Mouse (Mus musculus): ENCODE measurements at regions not wholly inside any gene's neighbourhood (a gene's known extent, or its start where the extent isn't known, plus 50 kb on each side); places are given as distances from the start of the nearest gene placed in this dataset.
A peak's percentile ranks its signal among the peaks of the same experiment; 100 is the strongest.

DNA sequence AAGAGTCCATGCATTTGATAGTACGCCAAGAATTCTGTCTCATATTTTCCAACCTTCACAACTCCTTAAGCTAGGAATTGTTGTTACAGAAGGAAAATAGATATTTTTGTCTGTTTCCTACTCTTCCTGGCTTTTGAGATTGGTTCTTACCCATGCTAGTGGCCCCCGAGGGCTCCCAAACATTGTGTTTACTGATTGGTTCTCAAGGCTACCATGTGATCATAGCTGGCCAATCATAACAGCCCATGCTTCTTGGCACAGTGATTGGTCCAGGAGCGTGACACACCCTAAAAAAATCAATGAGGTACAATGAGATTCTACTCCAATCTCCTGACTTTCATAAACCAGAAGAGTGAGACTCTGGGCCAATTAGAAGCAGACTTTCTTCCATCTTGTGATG is 150.0 kb downstream of the Csl start:
- Histone ChIP-seq H3K4me3 (replicated peaks; ENCODE audit: low read length) (no peak overlapping the region), H3K4me1 (replicated peaks; ENCODE audit: control insufficient read depth, insufficient read depth, low read length) (no peaks in the 10 kb centered on the region), H3K27ac (no peak overlapping the region), H3K27me3 (ENCODE audit: control insufficient read depth, insufficient read depth, low read length) (no peaks in the 10 kb centered on the region), H3K4me2 (replicated peaks) (no peak overlapping the region), H3K9me3 (ENCODE audit: control insufficient read depth, low read length) (0 out of 2 replicates have a peak, but pooled peaks cover 3% of the 10 kb centered on the region), H3K9ac (no peak overlapping the region), H3K36me3 (replicated peaks; ENCODE audit: control insufficient read depth, insufficient read depth) (no peaks in the 10 kb centered on the region)
- 90% methylated on average over 3 of the region's 3 CpGs for WGBS
- DNase-seq (ENCODE audit: low spot score) (no peak), ATAC-seq (ENCODE audit: low FRiP score) (no peak)

DNA sequence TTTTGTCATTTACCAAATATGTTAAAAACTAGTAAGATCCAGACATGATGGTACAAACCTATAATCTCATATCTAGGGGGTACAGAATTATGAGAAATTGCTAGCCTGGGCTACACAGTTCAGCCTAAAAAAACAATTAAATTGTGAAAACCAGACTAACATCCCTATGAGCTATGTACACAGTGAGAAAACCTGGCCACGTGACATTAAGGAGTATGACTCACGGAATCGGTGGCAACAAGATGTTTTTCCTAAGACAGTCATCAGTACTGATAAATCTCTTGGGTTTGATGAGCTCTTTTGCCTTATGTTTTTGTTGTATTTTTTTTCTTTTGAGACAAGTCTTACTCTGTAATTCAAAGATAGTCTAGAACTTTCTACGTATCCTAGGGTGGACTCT is 148.6 kb downstream of the Csl start:
- Histone ChIP-seq H3K36me3 (replicated peaks; ENCODE audit: control insufficient read depth, insufficient read depth) (no peaks in the 10 kb centered on the region), H3K4me2 (replicated peaks) (no peak overlapping the region), H3K9ac (no peak overlapping the region), H3K27me3 (ENCODE audit: control insufficient read depth, insufficient read depth, low read length) (no peaks in the 10 kb centered on the region), H3K4me3 (replicated peaks; ENCODE audit: low read length) (no peak overlapping the region), H3K4me1 (replicated peaks; ENCODE audit: control insufficient read depth, insufficient read depth, low read length) (no peaks in the 10 kb centered on the region), H3K27ac (no peak overlapping the region), H3K9me3 (ENCODE audit: control insufficient read depth, low read length) (0 out of 2 replicates have a peak, but pooled peaks cover 3% of the 10 kb centered on the region)
- 92% methylated on average over 4 of the region's 4 CpGs for WGBS
- DNase-seq (ENCODE audit: low spot score) = no peak
- ATAC-seq (ENCODE audit: low FRiP score) = no peak

DNA sequence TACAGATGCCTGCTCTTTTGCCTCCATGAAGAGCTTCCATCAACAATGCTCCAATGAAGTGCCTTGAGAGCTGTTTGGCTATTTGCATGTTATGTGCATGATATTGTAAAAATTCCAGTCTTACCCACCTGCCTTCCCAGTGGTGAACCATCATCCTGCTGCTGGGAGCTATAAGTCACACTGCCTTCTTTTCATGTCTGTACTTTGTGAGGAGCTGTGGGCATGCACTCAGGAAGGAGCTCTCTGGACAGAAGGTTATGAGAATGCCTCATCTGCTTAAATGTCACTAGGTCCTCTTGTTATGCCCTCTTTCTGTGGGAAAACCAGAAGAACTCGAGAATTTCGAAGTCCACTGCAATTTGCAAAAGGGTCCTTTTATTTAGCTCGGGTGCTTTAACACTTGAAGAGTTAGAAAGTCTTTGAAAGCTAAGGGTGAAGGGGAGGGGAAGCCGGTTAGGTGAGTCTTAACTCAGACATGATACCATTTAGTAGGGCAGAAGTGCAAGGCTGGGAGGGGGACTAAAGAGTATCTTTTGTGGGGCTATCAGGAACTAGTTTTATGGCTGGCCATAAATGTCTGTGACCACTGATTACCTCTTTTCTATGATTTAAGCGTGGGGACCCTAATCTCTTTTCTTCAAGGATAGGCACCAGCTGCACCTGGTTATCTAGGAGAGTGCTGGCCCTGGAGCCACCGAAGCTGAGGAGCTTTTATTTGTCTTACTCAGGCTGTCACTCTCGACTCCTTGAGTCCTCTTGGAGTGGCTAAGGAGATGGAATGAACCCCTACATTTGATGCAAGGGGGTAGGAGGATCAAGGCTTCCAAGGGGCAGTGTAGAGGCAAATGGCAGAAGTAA is 144.8 kb downstream of the Csl start:
- no peak overlapping the region for H3K9ac ChIP-seq
- no peaks in the 10 kb centered on the region for H3K27me3 ChIP-seq (ENCODE audit: control insufficient read depth, insufficient read depth, low read length)
- H3K4me1 ChIP-seq (replicated peaks; ENCODE audit: control insufficient read depth, insufficient read depth, low read length) = no peaks in the 10 kb centered on the region
- no peak overlapping the region for H3K27ac ChIP-seq
- ATAC-seq (ENCODE audit: low FRiP score) (no peak), DNase-seq (ENCODE audit: low spot score) (no peak)
- 0 out of 2 replicates have a peak, but pooled peaks cover 3% of the 10 kb centered on the region for H3K9me3 ChIP-seq (ENCODE audit: control insufficient read depth, low read length)
- WGBS = 70% methylated on average over 7 of the region's 7 CpGs
- no peak overlapping the region for H3K4me2 ChIP-seq (replicated peaks)
- no peak overlapping the region for H3K4me3 ChIP-seq (replicated peaks; ENCODE audit: low read length)
- no peaks in the 10 kb centered on the region for H3K36me3 ChIP-seq (replicated peaks; ENCODE audit: control insufficient read depth, insufficient read depth)

DNA sequence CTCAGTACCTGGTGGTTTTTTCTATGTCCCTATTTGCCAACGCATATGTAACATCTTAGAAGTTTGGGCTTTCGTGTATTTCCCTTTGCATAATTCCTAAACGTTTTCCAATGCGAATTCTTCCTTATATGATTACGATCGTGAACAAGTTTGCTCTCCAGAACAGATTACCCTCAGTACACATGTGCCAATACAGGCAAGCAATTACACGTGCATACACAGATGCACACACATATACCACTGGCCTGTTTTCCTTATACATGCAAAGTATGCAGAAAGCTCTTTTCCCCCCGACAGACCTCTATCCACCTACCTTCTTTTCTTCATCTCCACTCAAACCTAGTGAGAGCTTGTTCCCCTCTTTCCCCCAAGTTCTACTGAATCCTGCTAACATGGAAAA is 144.1 kb downstream of the Csl start:
- Histone ChIP-seq H3K36me3 (replicated peaks; ENCODE audit: control insufficient read depth, insufficient read depth) (no peaks in the 10 kb centered on the region), H3K4me3 (replicated peaks; ENCODE audit: low read length) (no peak overlapping the region), H3K4me2 (replicated peaks) (no peak overlapping the region), H3K4me1 (replicated peaks; ENCODE audit: control insufficient read depth, insufficient read depth, low read length) (no peaks in the 10 kb centered on the region), H3K9ac (no peak overlapping the region), H3K27ac (no peak overlapping the region), H3K9me3 (ENCODE audit: control insufficient read depth, low read length) (0 out of 2 replicates have a peak, but pooled peaks cover 3% of the 10 kb centered on the region), H3K27me3 (ENCODE audit: control insufficient read depth, insufficient read depth, low read length) (no peaks in the 10 kb centered on the region)
- no peak for ATAC-seq (ENCODE audit: low FRiP score)
- WGBS = 87% methylated on average over 8 of the region's 8 CpGs
- no peak for DNase-seq (ENCODE audit: low spot score)

DNA sequence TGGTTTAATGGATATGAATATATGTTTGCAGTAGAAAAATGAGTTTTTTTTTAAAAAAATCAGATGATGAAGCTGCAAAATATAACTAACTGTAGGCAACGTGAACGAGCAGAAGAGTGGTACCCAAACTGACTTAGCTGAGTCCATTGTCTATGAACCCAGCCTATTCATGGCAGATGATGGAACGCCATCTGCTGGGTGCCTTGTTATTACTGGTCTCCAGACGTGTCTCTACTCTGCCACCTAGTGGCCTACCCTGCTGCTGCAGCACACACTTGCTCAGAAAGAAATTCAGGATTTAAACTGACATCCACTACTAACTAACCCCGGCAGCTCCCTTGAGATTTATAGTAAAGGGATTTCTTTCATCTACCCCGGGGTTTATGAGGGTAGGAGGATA is 143.7 kb downstream of the Csl start:
- Histone ChIP-seq H3K9ac (no peak overlapping the region), H3K9me3 (ENCODE audit: control insufficient read depth, low read length) (0 out of 2 replicates have a peak, but pooled peaks cover 3% of the 10 kb centered on the region), H3K36me3 (replicated peaks; ENCODE audit: control insufficient read depth, insufficient read depth) (no peaks in the 10 kb centered on the region), H3K4me3 (replicated peaks; ENCODE audit: low read length) (no peak overlapping the region), H3K27ac (no peak overlapping the region), H3K4me1 (replicated peaks; ENCODE audit: control insufficient read depth, insufficient read depth, low read length) (no peaks in the 10 kb centered on the region), H3K4me2 (replicated peaks) (no peak overlapping the region), H3K27me3 (ENCODE audit: control insufficient read depth, insufficient read depth, low read length) (no peaks in the 10 kb centered on the region)
- DNase-seq (ENCODE audit: low spot score) (peak; percentile 91), ATAC-seq (ENCODE audit: low FRiP score) (peak; percentile 61; the same call in 1 of the 2 replicates)
- WGBS = 12% methylated on average over 6 of the region's 6 CpGs

DNA sequence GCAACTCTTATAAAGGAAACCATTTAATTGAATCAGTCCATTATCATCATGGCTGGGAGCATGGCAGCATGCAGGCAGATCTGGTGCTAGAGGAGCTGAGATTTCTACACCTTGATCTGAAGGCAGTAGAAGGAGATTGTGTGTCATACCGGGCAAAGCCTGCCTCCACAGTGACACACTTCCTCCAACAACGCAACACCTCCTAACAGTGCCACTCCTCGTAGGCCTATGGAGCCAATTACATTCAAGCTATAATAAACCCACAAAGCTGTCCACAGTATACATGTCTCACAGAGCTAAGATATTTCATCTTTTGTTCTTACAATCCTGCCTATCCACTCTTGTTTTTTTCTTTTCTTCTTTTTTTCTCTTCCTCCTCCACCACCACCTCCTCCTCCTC is 141.8 kb downstream of the Csl start:
- no peak overlapping the region for H3K4me3 ChIP-seq (replicated peaks; ENCODE audit: low read length)
- H3K4me1 ChIP-seq (replicated peaks; ENCODE audit: control insufficient read depth, insufficient read depth, low read length) = no peaks in the 10 kb centered on the region
- ATAC-seq (ENCODE audit: low FRiP score) = no peak
- H3K9me3 ChIP-seq (ENCODE audit: control insufficient read depth, low read length) = 0 out of 2 replicates have a peak, but pooled peaks cover 3% of the 10 kb centered on the region
- H3K36me3 ChIP-seq (replicated peaks; ENCODE audit: control insufficient read depth, insufficient read depth) = no peaks in the 10 kb centered on the region
- H3K4me2 ChIP-seq (replicated peaks) = no peak overlapping the region
- no peaks in the 10 kb centered on the region for H3K27me3 ChIP-seq (ENCODE audit: control insufficient read depth, insufficient read depth, low read length)
- H3K9ac ChIP-seq = no peak overlapping the region
- no peak for DNase-seq (ENCODE audit: low spot score)
- no peak overlapping the region for H3K27ac ChIP-seq
- WGBS = 88% methylated on average over 3 of the region's 3 CpGs

DNA sequence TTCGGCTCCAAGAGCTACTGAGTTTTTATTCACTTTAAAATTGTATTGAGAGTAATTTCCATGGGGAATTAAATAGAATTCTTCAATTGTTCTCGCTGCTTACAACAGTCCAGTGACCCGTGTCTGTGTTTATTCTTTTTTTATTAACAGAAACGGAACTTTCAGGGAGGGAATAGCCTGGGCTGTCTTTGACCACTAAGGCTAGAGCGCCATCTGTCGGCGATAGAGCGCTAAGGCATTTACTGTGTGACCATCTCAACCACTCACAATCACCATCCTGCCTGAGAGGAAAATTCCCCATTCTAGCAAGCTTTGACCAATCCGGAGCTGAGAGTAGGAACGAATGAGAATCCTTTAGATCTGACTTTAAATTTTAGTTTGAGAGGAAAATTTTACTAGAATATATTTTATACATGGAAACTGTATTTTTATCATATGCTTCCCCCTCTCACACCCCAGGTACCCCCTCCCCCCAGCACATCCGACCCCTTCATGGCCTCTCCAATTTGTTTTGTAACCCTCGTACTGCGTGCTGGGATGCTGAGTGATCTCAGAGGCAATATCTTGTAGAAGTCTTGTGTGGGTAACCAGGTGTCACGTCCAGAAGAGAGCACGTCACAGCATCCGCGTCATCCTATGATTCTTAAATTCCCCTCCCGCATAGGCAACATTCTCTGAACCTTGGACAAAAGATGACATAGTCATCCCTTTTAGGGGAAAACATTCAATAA is 139.9 kb downstream of the Csl start:
- ATAC-seq (ENCODE audit: low FRiP score) (peak; percentile 68; the same call in 1 of the 2 replicates), DNase-seq (ENCODE audit: low spot score) (peak; percentile 85)
- H3K9me3 ChIP-seq (ENCODE audit: control insufficient read depth, low read length) = no peaks in the 10 kb centered on the region
- H3K27ac ChIP-seq = no peak overlapping the region
- H3K4me1 ChIP-seq (replicated peaks; ENCODE audit: control insufficient read depth, insufficient read depth, low read length) = no peaks in the 10 kb centered on the region
- no peak overlapping the region for H3K9ac ChIP-seq
- 48% methylated on average over 18 of the region's 18 CpGs for WGBS
- H3K4me3 ChIP-seq (replicated peaks; ENCODE audit: low read length) = no peak overlapping the region
- no peaks in the 10 kb centered on the region for H3K36me3 ChIP-seq (replicated peaks; ENCODE audit: control insufficient read depth, insufficient read depth)
- peak overlapping the region; percentile 38 for H3K4me2 ChIP-seq (replicated peaks)
- no peaks in the 10 kb centered on the region for H3K27me3 ChIP-seq (ENCODE audit: control insufficient read depth, insufficient read depth, low read length)

DNA sequence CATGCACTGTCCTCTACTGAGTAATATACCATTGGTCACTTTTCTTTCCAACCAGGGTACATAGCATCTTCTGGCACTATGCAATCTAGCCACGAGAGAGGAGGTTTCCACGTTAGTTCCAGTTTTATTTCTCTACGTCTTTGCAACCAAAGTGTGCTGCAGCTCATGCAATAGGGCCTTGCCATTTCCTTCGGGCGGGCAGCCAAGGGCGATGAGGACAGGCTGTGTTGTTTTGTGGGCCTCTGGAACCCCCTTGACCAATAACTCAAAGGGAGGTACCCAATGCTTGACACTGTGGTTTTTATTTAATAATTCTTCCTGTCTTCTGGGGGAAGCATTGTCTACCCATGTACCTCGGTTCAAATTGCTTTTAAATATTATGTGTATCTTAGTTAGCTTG is 139.0 kb downstream of the Csl start:
- no peaks in the 10 kb centered on the region for H3K4me1 ChIP-seq (replicated peaks; ENCODE audit: control insufficient read depth, insufficient read depth, low read length)
- no peak for ATAC-seq (ENCODE audit: low FRiP score)
- no peaks in the 10 kb centered on the region for H3K36me3 ChIP-seq (replicated peaks; ENCODE audit: control insufficient read depth, insufficient read depth)
- WGBS = 89% methylated on average over 7 of the region's 7 CpGs
- H3K4me3 ChIP-seq (replicated peaks; ENCODE audit: low read length) = no peak overlapping the region
- H3K4me2 ChIP-seq (replicated peaks) = no peak overlapping the region
- H3K27me3 ChIP-seq (ENCODE audit: control insufficient read depth, insufficient read depth, low read length) = no peaks in the 10 kb centered on the region
- H3K27ac ChIP-seq = no peak overlapping the region
- DNase-seq (ENCODE audit: low spot score) = no peak
- H3K9ac ChIP-seq = no peak overlapping the region
- no peaks in the 10 kb centered on the region for H3K9me3 ChIP-seq (ENCODE audit: control insufficient read depth, low read length)

DNA sequence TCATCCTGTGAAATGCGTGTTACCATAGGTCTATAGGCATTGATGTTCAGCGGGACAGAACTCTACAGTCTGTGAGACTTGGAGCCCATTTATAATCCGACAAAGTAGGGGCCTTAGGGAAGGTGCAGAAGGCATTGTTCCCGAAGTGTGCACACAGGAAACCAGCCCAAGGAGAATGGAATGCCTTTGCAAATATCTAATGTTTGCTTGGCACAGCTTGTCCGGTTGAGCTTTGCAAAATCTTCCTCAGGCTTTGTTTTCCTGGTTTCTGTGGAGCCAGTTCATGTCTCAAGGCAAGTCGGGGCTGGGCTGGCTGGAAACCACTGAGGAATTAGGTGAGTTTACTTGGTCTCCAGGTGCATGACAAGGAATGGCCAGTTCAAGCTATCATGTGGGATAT is 132.1 kb downstream of the Csl start:
- no peak overlapping the region for H3K9ac ChIP-seq
- no peaks in the 10 kb centered on the region for H3K9me3 ChIP-seq (ENCODE audit: control insufficient read depth, low read length)
- no peaks in the 10 kb centered on the region for H3K27me3 ChIP-seq (ENCODE audit: control insufficient read depth, insufficient read depth, low read length)
- H3K27ac ChIP-seq = no peak overlapping the region
- DNase-seq (ENCODE audit: low spot score) (no peak), ATAC-seq (ENCODE audit: low FRiP score) (no peak)
- H3K4me1 ChIP-seq (replicated peaks; ENCODE audit: control insufficient read depth, insufficient read depth, low read length) = no peaks in the 10 kb centered on the region
- 75% methylated on average over 6 of the region's 6 CpGs for WGBS
- no peak overlapping the region for H3K4me3 ChIP-seq (replicated peaks; ENCODE audit: low read length)
- no peak overlapping the region for H3K4me2 ChIP-seq (replicated peaks)
- H3K36me3 ChIP-seq (replicated peaks; ENCODE audit: control insufficient read depth, insufficient read depth) = no peaks in the 10 kb centered on the region
